Mouse (Mus musculus): ENCODE measurements at regions not wholly inside any gene's neighbourhood (a gene's known extent, or its start where the extent isn't known, plus 50 kb on each side); places are given as distances from the start of the nearest gene placed in this dataset.
A peak's percentile ranks its signal among the peaks of the same experiment; 100 is the strongest.

DNA sequence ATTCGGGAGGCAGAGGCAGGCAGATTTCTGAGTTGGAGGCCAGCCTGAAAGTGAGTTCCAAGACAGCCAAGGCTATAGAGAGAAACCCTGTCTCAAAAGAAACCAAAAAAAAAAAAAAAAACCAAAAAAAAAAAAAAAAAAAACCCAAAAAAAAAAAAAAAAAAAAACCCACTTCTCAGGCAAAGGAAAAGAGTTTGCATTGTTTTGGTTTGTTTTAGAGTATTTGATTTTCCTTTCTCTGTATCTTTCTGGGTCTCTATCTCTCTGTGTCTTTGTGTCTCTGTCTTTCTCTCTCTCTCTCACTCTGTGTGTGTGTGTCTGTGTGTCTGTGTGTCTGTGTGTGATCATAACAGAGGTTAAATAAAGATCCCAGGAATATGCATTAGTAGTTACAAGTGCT lies 95.7 kb upstream of the AI593442 start:
- no peaks in the 10 kb centered on the region for H3K9me3 ChIP-seq
- H3K9ac ChIP-seq, result no peak overlapping the region
- H3K4me1 ChIP-seq, result no peaks in the 10 kb centered on the region
- H3K4me2 ChIP-seq, result no peak overlapping the region
- no peaks in the 10 kb centered on the region for H3K36me3 ChIP-seq
- no peak overlapping the region for H3K4me3 ChIP-seq
- no peaks in the 10 kb centered on the region for H3K27me3 ChIP-seq (replicated peaks)
- WGBS, result 84% methylated on average over 1 of the region's 1 CpGs
- H3K27ac ChIP-seq (replicated peaks), result no peak overlapping the region
- ATAC-seq (ENCODE audit: extremely low read depth, insufficient number of reproducible peaks, low FRiP score, low TSS enrichment), result no peak

GRCm38 (mm10) chr9:52768056-52768455 lies 88.5 kb upstream of the AI593442 start:
- Histone ChIP-seq H3K27ac (replicated peaks) (no peak overlapping the region), H3K4me2 (no peak overlapping the region), H3K9me3 (no peaks in the 10 kb centered on the region), H3K36me3 (no peaks in the 10 kb centered on the region), H3K9ac (no peak overlapping the region), H3K4me3 (no peak overlapping the region), H3K27me3 (replicated peaks) (no peaks in the 10 kb centered on the region), H3K4me1 (0 out of 2 replicates have a peak, but pooled peaks cover 5% of the 10 kb centered on the region)
- WGBS, result 53% methylated on average over 5 of the region's 5 CpGs
- ATAC-seq (ENCODE audit: extremely low read depth, insufficient number of reproducible peaks, low FRiP score, low TSS enrichment), result no peak

- Histone ChIP-seq H3K4me2 (no peak overlapping the region), H3K27ac (replicated peaks) (no peak overlapping the region), H3K27me3 (replicated peaks) (no peaks in the 10 kb centered on the region), H3K9me3 (no peaks in the 10 kb centered on the region), H3K4me1 (peaks cover 15% of the 10 kb centered on the region), H3K4me3 (no peak overlapping the region), H3K36me3 (no peaks in the 10 kb centered on the region), H3K9ac (no peak overlapping the region)
- WGBS, result 64% methylated on average over 5 of the region's 5 CpGs
- no peak for ATAC-seq (ENCODE audit: extremely low read depth, insufficient number of reproducible peaks, low FRiP score, low TSS enrichment)
Observed at GRCm38 (mm10) chr9:52765809-52766208, 86.2 kb upstream of the AI593442 start.

- Histone ChIP-seq H3K4me1 (peaks cover 10% of the 10 kb centered on the region), H3K36me3 (no peaks in the 10 kb centered on the region), H3K4me3 (no peak overlapping the region), H3K9me3 (no peaks in the 10 kb centered on the region), H3K27ac (replicated peaks) (no peak overlapping the region), H3K9ac (no peak overlapping the region), H3K4me2 (no peak overlapping the region), H3K27me3 (replicated peaks) (no peaks in the 10 kb centered on the region)
- WGBS, result 56% methylated on average over 6 of the region's 6 CpGs
- ATAC-seq (ENCODE audit: extremely low read depth, insufficient number of reproducible peaks, low FRiP score, low TSS enrichment), result no peak
Observed at GRCm38 (mm10) chr9:52762836-52763235, 83.3 kb upstream of the AI593442 start.

GRCm38 (mm10) chr9:52761257-52761656 lies 81.7 kb upstream of the AI593442 start:
- no peaks in the 10 kb centered on the region for H3K27me3 ChIP-seq (replicated peaks)
- H3K4me3 ChIP-seq, result no peak overlapping the region
- WGBS, result 29% methylated on average over 5 of the region's 5 CpGs
- H3K4me1 ChIP-seq, result peaks cover 10% of the 10 kb centered on the region
- H3K9ac ChIP-seq, result no peak overlapping the region
- H3K9me3 ChIP-seq, result no peaks in the 10 kb centered on the region
- peak overlapping the region; percentile 45; the same call in 1 of the 2 replicates for H3K27ac ChIP-seq (replicated peaks)
- H3K4me2 ChIP-seq, result no peak overlapping the region
- H3K36me3 ChIP-seq, result no peaks in the 10 kb centered on the region
- no peak for ATAC-seq (ENCODE audit: extremely low read depth, insufficient number of reproducible peaks, low FRiP score, low TSS enrichment)

DNA sequence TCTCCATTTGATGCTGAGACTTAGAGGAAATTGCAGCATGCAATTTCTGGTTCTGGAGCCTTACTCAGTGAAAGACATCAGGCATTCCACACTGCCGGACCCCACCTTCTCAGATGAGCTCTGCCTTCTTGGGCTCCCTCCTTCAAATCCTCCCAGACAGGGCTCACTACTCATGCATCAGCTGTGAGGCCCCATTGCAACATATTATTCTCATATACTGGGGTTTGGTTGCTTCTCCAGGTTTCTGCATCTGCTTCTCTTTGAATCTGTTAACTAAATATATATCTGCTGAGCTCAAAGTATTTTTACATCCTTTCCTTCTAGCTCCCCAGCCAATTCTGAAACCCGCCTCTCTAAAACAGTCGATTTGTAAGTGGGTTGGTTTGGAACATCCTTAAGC lies 68.8 kb upstream of the AI593442 start:
- no peaks in the 10 kb centered on the region for H3K36me3 ChIP-seq
- H3K4me2 ChIP-seq, result no peak overlapping the region
- H3K9ac ChIP-seq, result no peak overlapping the region
- no peak overlapping the region for H3K27ac ChIP-seq (replicated peaks)
- H3K4me3 ChIP-seq, result no peak overlapping the region
- H3K9me3 ChIP-seq, result no peaks in the 10 kb centered on the region
- H3K4me1 ChIP-seq, result no peaks in the 10 kb centered on the region
- no peak for ATAC-seq (ENCODE audit: extremely low read depth, insufficient number of reproducible peaks, low FRiP score, low TSS enrichment)
- H3K27me3 ChIP-seq (replicated peaks), result no peaks in the 10 kb centered on the region
- 73% methylated on average over 3 of the region's 3 CpGs for WGBS

DNA sequence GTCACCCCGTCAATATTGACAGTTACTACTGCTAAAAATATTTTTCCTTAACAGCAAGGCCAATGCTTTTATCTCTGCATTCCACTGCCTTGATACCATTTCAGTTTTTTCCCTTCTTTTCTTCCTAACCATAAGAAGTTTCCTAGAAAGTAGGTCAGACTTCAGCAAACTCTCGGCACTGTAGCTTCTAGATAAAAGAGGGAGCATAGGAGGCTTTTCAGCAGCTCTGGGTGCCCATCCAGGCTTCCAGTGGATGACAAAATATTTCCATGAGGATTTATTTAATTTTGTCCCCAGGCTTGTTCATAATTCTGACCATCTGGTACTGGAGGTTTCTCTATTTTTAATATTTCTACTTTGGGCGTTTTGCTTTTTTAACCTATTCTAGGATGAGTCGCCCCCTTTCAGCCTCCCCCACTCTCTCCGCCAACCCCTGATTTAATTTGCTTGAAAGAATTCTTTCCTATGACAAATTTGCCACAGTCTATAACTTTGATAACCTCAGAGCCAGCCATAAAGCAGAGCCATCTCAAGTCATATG lies 59.0 kb upstream of the AI593442 start:
- ATAC-seq (ENCODE audit: extremely low read depth, insufficient number of reproducible peaks, low FRiP score, low TSS enrichment), result no peak
- H3K9ac ChIP-seq, result no peak overlapping the region
- H3K9me3 ChIP-seq, result no peaks in the 10 kb centered on the region
- no peak overlapping the region for H3K4me2 ChIP-seq
- no peaks in the 10 kb centered on the region for H3K27me3 ChIP-seq (replicated peaks)
- H3K27ac ChIP-seq (replicated peaks), result no peak overlapping the region
- 65% methylated on average over 5 of the region's 5 CpGs for WGBS
- no peak overlapping the region for H3K4me3 ChIP-seq
- no peaks in the 10 kb centered on the region for H3K4me1 ChIP-seq
- H3K36me3 ChIP-seq, result no peaks in the 10 kb centered on the region
